Mouse (Mus musculus) limb, embryonic 14.5 days (tissue): ENCODE measurements at regions not wholly inside any gene's neighbourhood (a gene's known extent, or its start where the extent isn't known, plus 50 kb on each side); places are given as distances from the start of the nearest gene placed in this dataset.

ENCODE experiments used
- ATAC-seq: fragments of 200-750 bp; cut with Nextera tagmentation; 2 replicates; pipeline ENCODE4 v1.8.0; 2017; ENCODE audit warnings: low read depth, moderate number of reproducible peaks, moderate TSS enrichment; ENCODE audit not compliant: low FRiP score
- DNase-seq: peaks from one replicate; pipeline ENCODE4 v3.0.0-alpha.2; 2015; ENCODE audit warnings: low spot score
- H3K27ac ChIP-seq: fragments of 300-500 bp; sonication (generic); replicated peaks from 2 replicates; pipeline ENCODE4 v1.5.1; 2014; ENCODE audit warnings: low read depth, mild to moderate bottlenecking, low read length, moderate library complexity, mixed read lengths
- H3K27me3 ChIP-seq: fragments of 300-500 bp; sonication (generic); 2 replicates; pipeline ENCODE4 v1.6.1; 2014; ENCODE audit warnings: low read length, mixed read lengths; ENCODE audit not compliant: control insufficient read depth, insufficient read depth
- H3K36me3 ChIP-seq: fragments of 300-500 bp; sonication (generic); 2 replicates; pipeline ENCODE4 v1.6.1; 2014; ENCODE audit warnings: mild to moderate bottlenecking, low read length, moderate library complexity, mixed read lengths; ENCODE audit not compliant: control insufficient read depth, insufficient read depth
- H3K4me1 ChIP-seq: fragments of 300-500 bp; sonication (generic); 2 replicates; pipeline ENCODE4 v1.6.1; 2014; ENCODE audit warnings: antibody characterized with exemption, low read length, mixed read lengths; ENCODE audit not compliant: control insufficient read depth, insufficient read depth
- H3K4me2 ChIP-seq: fragments of 300-500 bp; sonication (generic); replicated peaks from 2 replicates; pipeline ENCODE4 v1.6.1; 2014; ENCODE audit warnings: low read depth, mild to moderate bottlenecking, low read length, moderate library complexity; ENCODE audit not compliant: severe bottlenecking
- H3K4me3 ChIP-seq: fragments of 300-500 bp; sonication (generic); replicated peaks from 2 replicates; pipeline ENCODE4 v1.5.1; 2014; ENCODE audit warnings: low read length
- H3K9ac ChIP-seq: fragments of 300-500 bp; sonication (generic); 2 replicates; pipeline ENCODE4 v1.6.1; 2014; ENCODE audit warnings: mild to moderate bottlenecking, low read depth, low read length, moderate library complexity; ENCODE audit not compliant: severe bottlenecking
- H3K9me3 ChIP-seq: fragments of 300-500 bp; sonication (generic); 2 replicates; pipeline ENCODE4 v1.6.1; 2016; ENCODE audit warnings: low read length; ENCODE audit not compliant: control insufficient read depth
- POLR2A ChIP-seq: fragments of 200-500 bp; IDR thresholded peaks from 2 replicates; pipeline ENCODE4 v1.8.0; 2012; ENCODE audit warnings: inconsistent platforms, mild to moderate bottlenecking, moderate library complexity, borderline replicate concordance; ENCODE audit not compliant: insufficient read depth, insufficient read length; ENCODE audit errors: extremely low read depth
- WGBS: fragments of 180-500 bp; shearing (Covaris S2); extraction: QIAGEN DNeasy Blood & Tissue Kit; methylation state at CpG from one replicate; pipeline ENCODE4 v1.1.7; 2014; 5-methylcytosine and 5-hydroxymethylcytosine counted together

GRCm38 (mm10) chr17:51370990-51371389 lies 191.8 kb upstream of the Tbc1d5 start:
- ATAC-seq (no peak), DNase-seq (no peak)
- Histone ChIP-seq H3K36me3 (no peaks in the 10 kb centered on the region), H3K27ac (no peak overlapping the region), H3K4me1 (no peaks in the 10 kb centered on the region), H3K9me3 (no peaks in the 10 kb centered on the region), H3K4me3 (no peak overlapping the region), H3K4me2 (no peak overlapping the region), H3K9ac (no peak overlapping the region), H3K27me3 (no peaks in the 10 kb centered on the region)
- 90% methylated on average over 7 of the region's 7 CpGs for WGBS
- no peak for TF ChIP-seq POLR2A

- H3K4me2 ChIP-seq = no peak overlapping the region
- no peaks in the 10 kb centered on the region for H3K4me1 ChIP-seq
- whole genome bisulfite sequencing = 39% methylated on average over 9 of the region's 9 CpGs
- ATAC-seq (no peak), DNase-seq (no peak)
- no peak overlapping the region for H3K9ac ChIP-seq
- no peak overlapping the region for H3K27ac ChIP-seq
- H3K4me3 ChIP-seq = no peak overlapping the region
- TF ChIP-seq POLR2A = no peak
- H3K27me3 ChIP-seq = no peaks in the 10 kb centered on the region
- no peaks in the 10 kb centered on the region for H3K9me3 ChIP-seq
- H3K36me3 ChIP-seq = no peaks in the 10 kb centered on the region
Observed at GRCm38 (mm10) chr17:51370085-51370484, 190.9 kb upstream of the Tbc1d5 start.

GRCm38 (mm10) chr17:51362801-51363200 lies 183.6 kb upstream of the Tbc1d5 start:
- no peaks in the 10 kb centered on the region; the same call in 1 of the 2 replicates for H3K4me1 ChIP-seq
- no peaks in the 10 kb centered on the region for H3K27me3 ChIP-seq
- no peak overlapping the region for H3K4me2 ChIP-seq
- no peak for TF ChIP-seq POLR2A
- H3K4me3 ChIP-seq = no peak overlapping the region
- ATAC-seq (no peak), DNase-seq (no peak)
- H3K9ac ChIP-seq = no peak overlapping the region
- no peaks in the 10 kb centered on the region for H3K36me3 ChIP-seq
- WGBS = 81% methylated on average over 7 of the region's 7 CpGs
- H3K27ac ChIP-seq = no peak overlapping the region
- H3K9me3 ChIP-seq = no peaks in the 10 kb centered on the region

- no peaks in the 10 kb centered on the region for H3K36me3 ChIP-seq
- WGBS = 91% methylated on average over 12 of the region's 12 CpGs
- no peaks in the 10 kb centered on the region for H3K9me3 ChIP-seq
- no peaks in the 10 kb centered on the region; the same call in 1 of the 2 replicates for H3K4me1 ChIP-seq
- H3K27ac ChIP-seq = no peak overlapping the region
- no peak for ATAC-seq
- H3K4me3 ChIP-seq = no peak overlapping the region
- H3K27me3 ChIP-seq = no peaks in the 10 kb centered on the region
- H3K9ac ChIP-seq = no peak overlapping the region
- TF ChIP-seq POLR2A = no peak
- no peak for DNase-seq
- no peak overlapping the region for H3K4me2 ChIP-seq
Observed at GRCm38 (mm10) chr17:51362271-51362670, 183.1 kb upstream of the Tbc1d5 start.

GRCm38 (mm10) chr17:51358362-51358739 lies 179.2 kb upstream of the Tbc1d5 start:
- no peak overlapping the region for H3K4me2 ChIP-seq
- no peak for TF ChIP-seq POLR2A
- WGBS = 16% methylated on average over 4 of the region's 4 CpGs
- H3K9ac ChIP-seq = no peak overlapping the region
- ATAC-seq = no peak
- no peaks in the 10 kb centered on the region for H3K36me3 ChIP-seq
- no peak overlapping the region for H3K4me3 ChIP-seq
- H3K9me3 ChIP-seq = no peaks in the 10 kb centered on the region
- no peaks in the 10 kb centered on the region for H3K27me3 ChIP-seq
- no peaks in the 10 kb centered on the region; the same call in 1 of the 2 replicates for H3K4me1 ChIP-seq
- H3K27ac ChIP-seq = no peak overlapping the region
- DNase-seq = peak; percentile 60

- Histone ChIP-seq H3K27ac (no peak overlapping the region), H3K27me3 (no peaks in the 10 kb centered on the region), H3K4me3 (no peak overlapping the region), H3K4me1 (no peaks in the 10 kb centered on the region; the same call in 1 of the 2 replicates), H3K9me3 (no peaks in the 10 kb centered on the region), H3K36me3 (no peaks in the 10 kb centered on the region), H3K4me2 (no peak overlapping the region), H3K9ac (no peak overlapping the region)
- 48% methylated on average over 5 of the region's 5 CpGs for WGBS
- TF ChIP-seq POLR2A = no peak
- ATAC-seq (no peak), DNase-seq (no peak)
Observed at GRCm38 (mm10) chr17:51357690-51358361, 178.7 kb upstream of the Tbc1d5 start.
